Mouse (Mus musculus) erythroblast, embryonic 14.5 days (primary cell): Measurements from ENCODE around the gene Phactr3.

Experiments used
- GATA1 ChIP-seq: IDR thresholded peaks from 2 replicates; pipeline ENCODE4 v1.6.1; 2012; ENCODE audit warnings: low read length, inconsistent platforms, mixed read lengths
- TAL1 ChIP-seq: IDR thresholded peaks from 3 replicates; pipeline ENCODE4 v1.6.1; 2012; ENCODE audit warnings: low read length, inconsistent platforms, mixed read lengths

DNA sequence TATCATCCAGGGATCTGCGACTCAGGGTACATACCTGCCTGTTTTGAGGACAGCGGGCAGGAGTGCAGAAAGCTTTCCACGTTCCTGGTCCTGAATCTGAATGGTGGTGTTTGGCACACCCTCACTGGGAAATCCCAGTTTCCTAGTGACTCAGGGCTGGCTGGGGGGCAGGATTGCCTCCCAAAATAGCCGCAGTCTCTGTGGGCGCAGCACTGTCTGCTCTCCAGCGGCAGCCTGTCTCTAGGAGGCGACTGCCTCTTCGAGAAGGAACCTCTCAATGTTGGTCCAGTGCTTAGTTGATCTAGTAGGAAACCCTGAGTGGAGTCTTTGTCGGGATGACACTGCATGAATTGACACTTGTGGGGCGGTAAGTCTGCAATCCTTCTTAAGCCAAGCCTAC lies 202.5 kb downstream of the Phactr3 start:
- TF ChIP-seq GATA1 (no peak), TAL1 (no peak)
